Mouse (Mus musculus): ENCODE results near the gene Olfr1511. TPM values are rescaled to one million over a fixed set of nuclear protein-coding genes. Genes with fewer than 3 reads are reported as not detected.
"Not testable (repeated sequence)": the region's sequence is repeated elsewhere in the genome, so short reads cannot be mapped to it uniquely, and the experiment has no call there.

The Olfr1511 gene
- polyA plus RNA-seq (2015; fragmentation: Nextera tagmentation; extraction: Ambion mirVana), result not detected in 2 replicates

DNA sequence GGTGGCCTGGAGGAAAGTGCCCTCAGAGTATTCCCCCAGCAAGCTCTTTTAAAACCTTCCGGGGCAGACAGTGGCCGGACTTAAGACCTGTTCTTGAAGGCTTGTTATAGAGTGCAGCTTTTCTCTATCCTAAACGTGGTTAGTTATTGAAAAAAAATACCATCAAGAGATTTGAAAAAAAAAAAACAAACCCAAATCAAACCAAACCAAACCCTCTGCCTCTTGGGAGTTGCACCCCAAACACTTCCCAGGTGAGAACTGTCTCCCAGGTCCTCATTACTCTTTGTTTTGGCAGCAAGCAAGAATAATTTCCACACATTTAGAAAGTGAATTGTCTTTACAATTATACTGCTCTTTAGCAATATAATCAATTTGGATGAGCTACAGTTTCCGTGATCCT lies at the start of gene Olfr1511:
Olfr1511 (minus strand) TSS at position 101 of the 400 bp plus-strand sequence.
- Histone ChIP-seq H3K9ac (no peak within 1 kb of the TSS), H3K27ac (replicated peaks) (no peak within 1 kb of the TSS), H3K9me3 (no peaks in the 10 kb centered on the region), H3K4me2 (no peak within 1 kb of the TSS), H3K27me3 (replicated peaks) (no peaks in the 10 kb centered on the region), H3K36me3 (no peaks in the 10 kb centered on the region), H3K4me1 (no peaks in the 10 kb centered on the region), H3K4me3 (no peak within 1 kb of the TSS)
- WGBS, result 66% methylated on average over 4 of the region's 4 CpGs
- ATAC-seq (ENCODE audit: extremely low read depth, insufficient number of reproducible peaks, low FRiP score, low TSS enrichment), result no peak

DNA sequence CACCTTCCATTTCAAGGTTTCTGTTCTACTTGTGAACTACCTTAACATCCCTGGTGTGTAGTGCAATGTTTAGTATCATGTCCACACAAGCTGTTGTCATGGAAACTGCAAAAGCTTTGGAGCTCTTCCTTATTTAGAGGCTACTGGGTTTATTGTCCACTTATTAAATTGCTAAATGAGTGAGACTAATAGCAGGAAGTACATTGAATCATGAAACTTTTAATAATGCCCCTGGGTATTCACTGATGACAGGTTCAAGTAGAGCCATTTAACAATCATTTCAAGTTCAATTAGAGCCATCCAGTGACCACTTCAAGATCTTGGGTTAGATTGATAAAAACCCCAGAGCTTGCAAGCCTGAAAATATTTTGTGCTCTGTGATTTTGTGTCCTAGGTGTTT lies 45.5 kb upstream of the Olfr1511 start, which contains the start of gene Olfr1509:
Olfr1509 (plus strand) TSS at position 301 of the 400 bp plus-strand sequence.
- Histone ChIP-seq H3K36me3 (no peaks in the 10 kb centered on the region), H3K4me1 (no peaks in the 10 kb centered on the region), H3K27me3 (replicated peaks) (no peaks in the 10 kb centered on the region), H3K27ac (replicated peaks) (no peak within 1 kb of the TSS), H3K9ac (no peak within 1 kb of the TSS), H3K4me3 (no peak within 1 kb of the TSS), H3K9me3 (no peaks in the 10 kb centered on the region), H3K4me2 (no peak within 1 kb of the TSS)
- ATAC-seq (ENCODE audit: extremely low read depth, insufficient number of reproducible peaks, low FRiP score, low TSS enrichment), result no peak

DNA sequence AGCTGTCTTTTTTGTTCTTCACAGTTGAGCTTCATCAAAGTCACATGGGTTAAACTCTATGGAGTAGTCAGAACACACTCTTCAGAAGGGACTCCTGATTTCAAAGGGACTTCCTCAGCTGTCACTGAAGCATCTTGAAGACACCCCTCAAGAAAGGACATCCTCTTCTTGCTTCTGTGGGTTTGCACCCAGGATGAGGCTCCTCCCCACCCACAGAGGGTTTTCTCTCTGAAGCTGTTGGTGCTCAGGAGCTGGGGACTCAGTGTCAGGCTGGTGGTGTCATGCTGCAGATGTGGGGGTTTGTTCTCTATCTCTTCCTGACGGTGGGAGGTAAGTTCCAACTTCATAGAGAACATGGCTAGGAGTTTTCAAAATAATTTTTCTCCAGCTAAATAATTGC lies 30.5 kb upstream of the Olfr1511 start:
- Histone ChIP-seq H3K9ac (no peak overlapping the region), H3K4me2 (no peak overlapping the region), H3K27ac (replicated peaks) (no peak overlapping the region), H3K4me3 (no peak overlapping the region), H3K4me1 (no peaks in the 10 kb centered on the region), H3K36me3 (no peaks in the 10 kb centered on the region), H3K27me3 (replicated peaks) (no peaks in the 10 kb centered on the region), H3K9me3 (no peaks in the 10 kb centered on the region)
- ATAC-seq (ENCODE audit: extremely low read depth, insufficient number of reproducible peaks, low FRiP score, low TSS enrichment), result no peak
- WGBS, result 78% methylated on average over 1 of the region's 1 CpGs

DNA sequence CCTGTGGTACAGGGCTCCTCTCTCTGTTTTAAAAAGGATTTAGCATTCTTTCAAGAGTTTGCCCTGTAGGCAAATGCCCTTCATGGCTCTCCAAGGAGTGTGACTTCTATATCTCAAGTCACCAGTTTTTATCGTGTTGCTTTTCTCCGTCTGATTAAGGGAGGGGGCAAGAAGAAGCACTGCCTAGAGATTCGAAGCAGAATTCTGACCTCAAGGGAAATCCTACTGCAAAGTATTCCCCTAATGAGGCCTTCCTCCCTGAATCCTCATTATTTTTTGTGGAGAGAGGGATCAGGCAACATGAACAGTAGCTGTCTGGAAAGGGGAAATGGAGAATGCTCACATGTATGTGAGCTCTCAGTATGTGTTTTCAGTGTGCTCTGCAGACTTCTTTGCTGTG lies 17.1 kb upstream of the Olfr1511 start, which contains the start of gene Olfr1510:
Olfr1510 (minus strand) TSS at position 101 of the 400 bp plus-strand sequence.
- Histone ChIP-seq H3K4me1 (no peaks in the 10 kb centered on the region), H3K9me3 (no peaks in the 10 kb centered on the region), H3K27ac (replicated peaks) (no peak within 1 kb of the TSS), H3K36me3 (no peaks in the 10 kb centered on the region), H3K9ac (no peak within 1 kb of the TSS), H3K4me3 (no peak within 1 kb of the TSS), H3K27me3 (replicated peaks) (no peaks in the 10 kb centered on the region), H3K4me2 (no peak within 1 kb of the TSS)
- ATAC-seq (ENCODE audit: extremely low read depth, insufficient number of reproducible peaks, low FRiP score, low TSS enrichment), result no peak
- WGBS, result 71% methylated on average over 3 of the region's 3 CpGs

DNA sequence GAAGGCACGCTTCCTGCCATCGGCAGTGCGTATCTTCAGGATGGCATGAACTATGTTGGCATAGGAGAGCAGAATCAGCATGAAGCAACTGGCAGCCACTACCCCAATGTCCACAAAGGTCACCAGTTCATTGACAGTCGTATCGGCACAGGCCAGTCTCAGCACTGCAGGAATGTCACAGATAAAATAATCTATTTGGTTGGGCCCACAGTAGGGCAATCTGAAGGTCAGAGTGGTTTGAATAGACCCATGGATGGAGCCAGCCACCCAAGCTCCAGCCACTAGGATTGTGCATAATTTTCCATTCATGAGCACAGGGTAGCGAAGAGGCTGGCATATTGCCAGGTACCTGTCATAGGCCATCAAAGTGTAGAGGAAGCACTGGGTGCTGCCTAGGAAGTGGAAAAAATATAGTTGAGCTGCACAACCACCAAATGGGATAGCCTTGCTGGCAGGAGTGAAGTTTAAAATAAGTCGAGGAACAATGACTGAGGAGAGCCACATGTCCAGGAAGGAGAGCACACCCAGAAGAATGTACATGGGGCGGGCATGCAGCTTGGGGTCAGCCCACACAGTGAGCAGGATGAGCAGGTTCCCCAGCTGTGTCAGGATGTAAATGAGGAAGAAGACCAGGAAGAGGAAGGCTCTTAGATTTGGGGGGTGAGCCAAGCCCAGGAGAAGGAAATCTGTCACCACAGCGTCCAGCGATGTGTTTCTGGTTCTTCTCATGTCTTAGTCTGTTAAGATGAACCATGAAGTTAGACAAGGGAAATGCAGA lies 13.2 kb upstream of the Olfr1511 start:
- H3K4me3 ChIP-seq; H3K4me2 ChIP-seq; H3K9me3 ChIP-seq; ATAC-seq (ENCODE audit: extremely low read depth, insufficient number of reproducible peaks, low FRiP score, low TSS enrichment); H3K9ac ChIP-seq; H3K27ac ChIP-seq (replicated peaks); H3K36me3 ChIP-seq; H3K27me3 ChIP-seq (replicated peaks); H3K4me1 ChIP-seq: not testable (repeated sequence)
- 62% methylated on average over 7 of the region's 10 CpGs for WGBS

DNA sequence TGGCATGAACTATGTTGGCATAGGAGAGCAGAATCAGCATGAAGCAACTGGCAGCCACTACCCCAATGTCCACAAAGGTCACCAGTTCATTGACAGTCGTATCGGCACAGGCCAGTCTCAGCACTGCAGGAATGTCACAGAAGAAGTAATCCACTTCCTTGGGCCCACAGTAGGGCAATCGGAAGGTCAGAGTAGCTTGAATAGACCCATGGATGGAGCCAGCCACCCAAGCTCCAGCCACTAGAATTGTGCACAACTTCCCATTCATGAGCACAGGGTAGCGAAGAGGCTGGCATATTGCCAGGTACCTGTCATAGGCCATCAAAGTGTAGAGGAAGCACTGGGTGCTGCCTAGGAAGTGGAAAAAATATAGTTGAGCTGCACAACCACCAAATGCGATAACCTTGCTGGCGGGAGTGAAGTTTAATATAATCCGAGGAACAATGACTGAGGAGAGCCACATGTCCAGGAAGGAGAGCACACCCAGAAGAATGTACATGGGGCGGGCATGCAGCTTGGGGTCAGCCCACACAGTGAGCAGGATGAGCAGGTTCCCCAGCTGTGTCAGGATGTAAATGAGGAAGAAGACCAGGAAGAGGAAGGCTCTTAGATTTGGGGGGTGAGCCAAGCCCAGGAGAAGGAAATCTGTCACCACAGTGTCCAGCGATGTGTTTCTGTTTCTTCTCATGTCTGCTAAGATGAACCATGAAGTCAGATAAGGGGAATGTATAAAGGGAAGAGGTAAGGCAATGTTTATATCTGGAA lies 6.9 kb downstream of the Olfr1511 start:
- not testable (repeated sequence) for H3K4me3 ChIP-seq; H3K9ac ChIP-seq; H3K36me3 ChIP-seq; H3K4me2 ChIP-seq; ATAC-seq (ENCODE audit: extremely low read depth, insufficient number of reproducible peaks, low FRiP score, low TSS enrichment); H3K9me3 ChIP-seq; H3K4me1 ChIP-seq; H3K27ac ChIP-seq (replicated peaks); H3K27me3 ChIP-seq (replicated peaks)
- WGBS, result 77% methylated on average over 9 of the region's 9 CpGs

DNA sequence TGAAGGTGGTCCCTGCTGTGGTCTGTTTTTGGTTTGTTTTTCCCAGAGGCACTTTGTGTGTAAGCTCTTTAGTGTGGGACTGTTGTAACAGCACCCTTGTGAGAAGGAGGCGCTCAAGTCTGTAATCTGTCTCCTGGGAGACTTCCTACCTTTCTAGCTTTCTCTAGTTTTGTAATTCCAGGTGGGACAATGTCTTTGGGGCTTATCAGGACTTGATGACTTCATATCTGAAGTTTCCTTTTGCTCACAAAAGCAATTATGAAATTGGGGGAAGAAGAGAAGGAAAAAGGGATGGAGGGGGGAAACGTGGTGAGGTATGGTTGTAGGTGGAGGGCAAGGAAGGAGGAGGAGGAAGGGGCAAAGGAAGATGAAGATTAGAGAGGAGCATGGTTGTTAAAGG lies 18.1 kb downstream of the Olfr1511 start, which contains the start of gene Olfr1512:
Olfr1512 (minus strand) TSS at position 101 of the 400 bp plus-strand sequence.
- no peak within 1 kb of the TSS for H3K27ac ChIP-seq (replicated peaks)
- no peak within 1 kb of the TSS for H3K4me2 ChIP-seq
- ATAC-seq (ENCODE audit: extremely low read depth, insufficient number of reproducible peaks, low FRiP score, low TSS enrichment), result no peak
- 70% methylated on average over 2 of the region's 2 CpGs for WGBS
- no peaks in the 10 kb centered on the region for H3K4me1 ChIP-seq
- no peak within 1 kb of the TSS for H3K4me3 ChIP-seq
- H3K9me3 ChIP-seq, result no peaks in the 10 kb centered on the region
- H3K27me3 ChIP-seq (replicated peaks), result no peaks in the 10 kb centered on the region
- H3K9ac ChIP-seq, result no peak within 1 kb of the TSS
- H3K36me3 ChIP-seq, result no peaks in the 10 kb centered on the region

DNA sequence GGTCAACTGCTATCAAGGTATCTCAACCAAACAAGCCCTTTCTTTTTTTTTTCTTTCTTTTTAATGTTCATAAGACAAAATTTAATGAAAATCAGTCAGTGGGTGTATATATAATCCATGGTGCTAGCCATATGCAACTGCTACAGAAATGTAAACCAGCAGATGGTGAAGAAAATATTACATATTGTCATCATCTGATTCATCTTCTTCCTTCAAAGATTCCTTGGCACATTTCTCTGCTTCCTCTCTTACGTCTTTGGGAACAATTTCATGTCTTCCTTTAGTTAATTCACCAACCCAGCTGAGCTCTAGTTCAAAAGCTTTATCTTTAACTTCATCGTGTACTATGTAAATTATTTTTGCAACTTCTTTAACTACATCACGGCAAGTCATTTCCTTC lies 28.4 kb downstream of the Olfr1511 start:
- Histone ChIP-seq H3K36me3 (no peaks in the 10 kb centered on the region), H3K4me1 (no peaks in the 10 kb centered on the region), H3K4me3 (no peak overlapping the region), H3K27me3 (replicated peaks) (no peaks in the 10 kb centered on the region), H3K9me3 (no peaks in the 10 kb centered on the region; the same call in 1 of the 2 replicates), H3K4me2 (no peak overlapping the region), H3K9ac (no peak overlapping the region), H3K27ac (replicated peaks) (no peak overlapping the region)
- ATAC-seq (ENCODE audit: extremely low read depth, insufficient number of reproducible peaks, low FRiP score, low TSS enrichment), result no peak
- WGBS, result 80% methylated on average over 3 of the region's 3 CpGs

DNA sequence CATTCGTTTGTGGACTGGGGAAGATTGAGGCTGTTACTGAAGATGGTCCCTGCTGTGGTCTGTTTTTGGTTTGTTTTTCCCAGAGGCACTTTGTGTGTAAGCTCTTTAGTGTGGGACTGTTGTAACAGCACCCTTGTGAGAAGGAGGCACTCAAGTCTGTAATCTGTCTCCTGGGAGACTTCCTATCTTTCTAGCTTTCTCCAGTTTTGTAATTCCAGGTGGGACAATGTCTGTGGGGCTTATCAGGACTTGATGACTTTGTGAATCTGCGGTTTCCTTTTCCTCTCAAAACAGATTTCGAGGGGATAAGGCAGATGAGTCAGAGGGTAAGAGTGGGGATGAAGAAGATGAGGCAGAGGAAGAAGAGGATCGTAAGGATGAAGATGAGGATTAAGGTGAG lies 40.9 kb downstream of the Olfr1511 start, which contains the start of gene Olfr1513:
Olfr1513 (minus strand) TSS at position 101 of the 400 bp plus-strand sequence.
- no peak within 1 kb of the TSS for H3K4me2 ChIP-seq
- 57% methylated on average over 4 of the region's 4 CpGs for WGBS
- H3K27ac ChIP-seq (replicated peaks), result no peak within 1 kb of the TSS
- no peaks in the 10 kb centered on the region for H3K4me1 ChIP-seq
- H3K27me3 ChIP-seq (replicated peaks), result no peaks in the 10 kb centered on the region
- H3K9ac ChIP-seq, result no peak within 1 kb of the TSS
- no peaks in the 10 kb centered on the region for H3K36me3 ChIP-seq
- ATAC-seq (ENCODE audit: extremely low read depth, insufficient number of reproducible peaks, low FRiP score, low TSS enrichment), result no peak
- no peaks in the 10 kb centered on the region for H3K9me3 ChIP-seq
- H3K4me3 ChIP-seq, result no peak within 1 kb of the TSS

Data from heart, embryonic 13.5 days (tissue).